Mouse (Mus musculus) limb, embryonic 14.5 days (tissue): ENCODE results near the gene Awat1. TPM values are rescaled to one million over a fixed set of nuclear protein-coding genes. Genes with fewer than 3 reads are reported as not detected.

Experiments
- ATAC-seq: fragments of 200-750 bp; cut with Nextera tagmentation; 2 replicates; pipeline ENCODE4 v1.8.0; 2017; ENCODE audit warnings: low read depth, moderate number of reproducible peaks, moderate TSS enrichment; ENCODE audit not compliant: low FRiP score
- DNase-seq: peaks from one replicate; pipeline ENCODE4 v3.0.0-alpha.2; 2015; ENCODE audit warnings: low spot score
- H3K27ac ChIP-seq: fragments of 300-500 bp; sonication (generic); replicated peaks from 2 replicates; pipeline ENCODE4 v1.5.1; 2014; ENCODE audit warnings: low read depth, mild to moderate bottlenecking, low read length, moderate library complexity, mixed read lengths
- H3K27me3 ChIP-seq: fragments of 300-500 bp; sonication (generic); 2 replicates; pipeline ENCODE4 v1.6.1; 2014; ENCODE audit warnings: low read length, mixed read lengths; ENCODE audit not compliant: control insufficient read depth, insufficient read depth
- H3K36me3 ChIP-seq: fragments of 300-500 bp; sonication (generic); 2 replicates; pipeline ENCODE4 v1.6.1; 2014; ENCODE audit warnings: mild to moderate bottlenecking, low read length, moderate library complexity, mixed read lengths; ENCODE audit not compliant: control insufficient read depth, insufficient read depth
- H3K4me1 ChIP-seq: fragments of 300-500 bp; sonication (generic); 2 replicates; pipeline ENCODE4 v1.6.1; 2014; ENCODE audit warnings: antibody characterized with exemption, low read length, mixed read lengths; ENCODE audit not compliant: control insufficient read depth, insufficient read depth
- H3K4me2 ChIP-seq: fragments of 300-500 bp; sonication (generic); replicated peaks from 2 replicates; pipeline ENCODE4 v1.6.1; 2014; ENCODE audit warnings: low read depth, mild to moderate bottlenecking, low read length, moderate library complexity; ENCODE audit not compliant: severe bottlenecking
- H3K4me3 ChIP-seq: fragments of 300-500 bp; sonication (generic); replicated peaks from 2 replicates; pipeline ENCODE4 v1.5.1; 2014; ENCODE audit warnings: low read length
- H3K9ac ChIP-seq: fragments of 300-500 bp; sonication (generic); 2 replicates; pipeline ENCODE4 v1.6.1; 2014; ENCODE audit warnings: mild to moderate bottlenecking, low read depth, low read length, moderate library complexity; ENCODE audit not compliant: severe bottlenecking
- H3K9me3 ChIP-seq: fragments of 300-500 bp; sonication (generic); 2 replicates; pipeline ENCODE4 v1.6.1; 2016; ENCODE audit warnings: low read length; ENCODE audit not compliant: control insufficient read depth
- POLR2A ChIP-seq: fragments of 200-500 bp; IDR thresholded peaks from 2 replicates; pipeline ENCODE4 v1.8.0; 2012; ENCODE audit warnings: inconsistent platforms, mild to moderate bottlenecking, moderate library complexity, borderline replicate concordance; ENCODE audit not compliant: insufficient read depth, insufficient read length; ENCODE audit errors: extremely low read depth
- whole genome bisulfite sequencing: fragments of 180-500 bp; shearing (Covaris S2); extraction: QIAGEN DNeasy Blood & Tissue Kit; methylation state at CpG from one replicate; pipeline ENCODE4 v1.1.7; 2014; 5-methylcytosine and 5-hydroxymethylcytosine counted together
- polyA plus RNA-seq, 2 experiments: library from polyadenylated mRNA; depleted of rRNA in 1 of 2; stranded (reverse) in 1 of 2; unstranded in 1 of 2; fragments of >200 nt; fragmentation: Nextera tagmentation in 1 of 2; extraction: Ambion mirVana in 1 of 2; gene quantifications; 2 replicates each; pipeline versions ENCODE4 v1.2.1 to v1.2.3; 2012 to 2014

Awat1 gene
- polyA plus RNA-seq, 2 experiments = not detected

- Histone ChIP-seq H3K9me3 (no peaks in the 10 kb centered on the region), H3K4me2 (no peak overlapping the region), H3K36me3 (no peaks in the 10 kb centered on the region), H3K27ac (no peak overlapping the region), H3K4me3 (no peak overlapping the region), H3K4me1 (no peaks in the 10 kb centered on the region), H3K27me3 (no peaks in the 10 kb centered on the region; the same call in 1 of the 2 replicates), H3K9ac (no peak overlapping the region)
- 19% methylated on average over 5 of the region's 5 CpGs for WGBS
- ATAC-seq (no peak), DNase-seq (peak; percentile 38)
- no peak for TF ChIP-seq POLR2A
Observed at GRCm38 (mm10) chrX:100597439-100597838, 25.4 kb downstream of the Awat1 start.

DNA sequence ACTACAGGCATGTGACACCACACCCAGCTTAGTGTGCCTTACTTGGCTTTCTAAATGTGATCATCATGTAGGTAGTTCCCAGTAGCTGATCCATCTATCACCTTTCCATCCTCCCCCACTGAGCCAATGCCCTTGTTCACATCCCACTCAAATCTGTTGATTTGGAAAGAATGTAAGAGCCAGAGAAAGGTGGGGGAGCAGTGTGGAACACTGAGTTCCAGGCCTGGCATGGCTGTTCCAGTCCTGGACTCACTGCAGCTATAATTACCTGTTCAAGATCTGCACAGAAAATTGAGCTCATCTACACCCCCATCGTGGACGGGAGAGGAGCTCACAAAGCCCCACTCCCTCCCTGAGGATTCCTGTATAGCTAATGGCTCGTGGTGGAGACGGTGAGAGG lies 27.7 kb downstream of the Awat1 start:
- DNase-seq = no peak
- H3K4me3 ChIP-seq = no peak overlapping the region
- no peaks in the 10 kb centered on the region for H3K4me1 ChIP-seq
- H3K27me3 ChIP-seq = no peaks in the 10 kb centered on the region; the same call in 1 of the 2 replicates
- H3K4me2 ChIP-seq = no peak overlapping the region
- no peak for ATAC-seq
- H3K27ac ChIP-seq = no peak overlapping the region
- WGBS = 64% methylated on average over 4 of the region's 4 CpGs
- TF ChIP-seq POLR2A = no peak
- no peak overlapping the region for H3K9ac ChIP-seq
- no peaks in the 10 kb centered on the region for H3K36me3 ChIP-seq
- no peaks in the 10 kb centered on the region for H3K9me3 ChIP-seq

DNA sequence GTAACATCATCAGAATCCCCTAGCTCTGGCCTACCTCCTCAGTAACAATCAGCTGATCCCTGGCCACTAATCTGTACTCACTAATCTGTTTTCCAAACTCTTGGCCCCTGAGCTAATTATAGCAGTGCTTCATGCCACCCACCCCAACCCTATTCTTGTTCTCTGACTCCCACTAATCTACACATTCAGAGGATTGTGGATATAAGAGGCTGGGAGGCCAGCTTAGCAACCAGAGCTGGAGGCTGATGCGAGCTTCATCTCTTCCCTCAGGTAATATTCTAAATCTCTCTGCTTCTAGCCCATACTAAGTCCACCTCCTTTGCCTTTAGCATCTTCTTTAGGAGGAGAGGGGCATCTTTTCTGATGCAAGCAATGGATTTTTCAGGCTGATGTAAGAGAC lies 33.3 kb downstream of the Awat1 start, which contains the start of gene Arr3:
Gene Arr3 (plus strand): TSS at position 184 of the 400 bp plus-strand sequence.
- WGBS = 65% methylated on average over 1 of the region's 1 CpGs
- TF ChIP-seq POLR2A = no peak
- Histone ChIP-seq H3K27ac (no peak within 1 kb of the TSS), H3K36me3 (no peaks in the 10 kb centered on the region), H3K4me2 (no peak within 1 kb of the TSS), H3K4me1 (no peaks in the 10 kb centered on the region), H3K27me3 (no peaks in the 10 kb centered on the region), H3K4me3 (no peak within 1 kb of the TSS), H3K9me3 (no peaks in the 10 kb centered on the region), H3K9ac (no peak within 1 kb of the TSS)
- DNase-seq (no peak), ATAC-seq (no peak)

DNA sequence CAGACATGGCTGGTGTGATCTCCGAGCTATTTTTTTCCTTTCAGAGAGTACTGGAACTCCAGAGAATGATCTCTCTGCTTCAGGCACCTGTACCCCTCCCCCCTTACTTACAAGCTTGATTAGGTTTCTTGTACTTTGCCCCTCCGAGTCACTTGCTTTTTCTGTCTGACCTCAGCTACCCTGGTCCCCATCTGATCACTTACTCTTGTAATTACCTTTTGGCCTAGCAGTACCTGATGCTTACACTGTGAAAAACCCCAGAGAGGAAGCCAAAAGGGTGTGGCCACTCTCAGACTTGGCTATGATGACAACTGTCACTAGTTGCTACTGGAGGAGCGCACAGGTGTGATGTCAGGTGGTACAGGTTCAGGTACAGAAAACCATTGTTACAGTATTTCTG lies 46.4 kb downstream of the Awat1 start:
- Histone ChIP-seq H3K9ac (no peak overlapping the region), H3K27me3 (peaks cover 4% of the 10 kb centered on the region; the same call in 1 of the 2 replicates), H3K4me2 (no peak overlapping the region), H3K36me3 (peaks cover 7% of the 10 kb centered on the region), H3K4me1 (no peaks in the 10 kb centered on the region), H3K27ac (no peak overlapping the region), H3K9me3 (no peaks in the 10 kb centered on the region), H3K4me3 (no peak overlapping the region)
- WGBS = 69% methylated on average over 3 of the region's 3 CpGs
- DNase-seq = no peak
- no peak for TF ChIP-seq POLR2A
- ATAC-seq = no peak

GRCm38 (mm10) chrX:100621366-100621765 lies 49.3 kb downstream of the Awat1 start:
- Histone ChIP-seq H3K27me3 (peaks cover 4% of the 10 kb centered on the region; the same call in 1 of the 2 replicates), H3K36me3 (peaks cover 8% of the 10 kb centered on the region), H3K4me1 (no peaks in the 10 kb centered on the region), H3K9me3 (no peaks in the 10 kb centered on the region), H3K4me2 (no peak overlapping the region), H3K27ac (no peak overlapping the region), H3K4me3 (no peak overlapping the region), H3K9ac (no peak overlapping the region)
- 67% methylated on average over 2 of the region's 2 CpGs for WGBS
- TF ChIP-seq POLR2A = no peak
- ATAC-seq = no peak
- DNase-seq = no peak

DNA sequence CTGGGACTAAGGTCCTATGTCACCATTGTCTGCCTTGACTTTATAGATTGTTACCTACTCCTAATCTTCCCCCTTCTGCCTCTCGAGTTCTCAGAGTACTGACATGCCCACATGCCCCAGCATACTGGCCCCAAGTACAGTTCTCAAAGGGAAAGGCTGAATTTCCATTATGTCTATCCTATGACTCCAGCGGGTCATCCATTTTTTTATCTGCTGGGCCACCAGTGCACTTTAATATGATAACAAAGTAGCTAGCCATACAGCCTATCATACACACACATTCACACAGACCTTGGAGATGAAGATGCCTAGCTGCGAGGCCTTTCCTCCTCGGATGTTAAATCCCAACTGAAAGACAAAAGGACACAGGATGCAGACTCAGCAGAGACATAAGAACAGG lies 52.2 kb downstream of the Awat1 start:
- 85% methylated on average over 4 of the region's 4 CpGs for WGBS

More for the DNA sequence above, 52.2 kb downstream of the Awat1 start:
- DNase-seq (no peak), ATAC-seq (no peak)
- Histone ChIP-seq H3K4me3 (no peak overlapping the region), H3K9me3 (no peaks in the 10 kb centered on the region), H3K27ac (no peak overlapping the region), H3K36me3 (peaks cover 8% of the 10 kb centered on the region), H3K4me2 (no peak overlapping the region), H3K27me3 (no peaks in the 10 kb centered on the region), H3K4me1 (no peaks in the 10 kb centered on the region), H3K9ac (no peak overlapping the region)
- TF ChIP-seq POLR2A = no peak
